Mouse (Mus musculus) gastrocnemius, adult 2 months (tissue): ENCODE data around the gene Cep41. TPM values are rescaled to one million over a fixed set of nuclear protein-coding genes. Genes with fewer than 3 reads are reported as not detected.

ENCODE experiments used
- DNase-seq: peaks from one replicate; pipeline ENCODE4 v3.0.0; 2022
- H3K27ac ChIP-seq: fragments of 200-600 bp; 2 replicates; pipeline ENCODE4 v1.8.1; 2022; ENCODE audit warnings: mild to moderate bottlenecking
- H3K4me3 ChIP-seq: fragments of 200-600 bp; 2 replicates; pipeline ENCODE4 v1.8.1; 2022; ENCODE audit warnings: mild to moderate bottlenecking, moderate library complexity
- CTCF ChIP-seq: fragments of 200-600 bp; IDR thresholded peaks from 2 replicates; pipeline ENCODE4 v1.8.1; 2022; ENCODE audit warnings: antibody characterized with exemption, mild to moderate bottlenecking, moderate library complexity
- intact Hi-C: fragments of 180-260 bp; cut with DNase I; formaldehyde crosslinking; loops from one replicate; pipeline ENCODE4 v1.15.1; 2025
- total RNA-seq, 2 experiments: library from RNA; stranded (reverse); gene quantifications; 2 replicates each; pipeline ENCODE4 v1.2.3; 2021

Cep41 gene
- total RNA-seq, 2 experiments from 2014 or later = 0.20 to 1.6 TPM

DNA sequence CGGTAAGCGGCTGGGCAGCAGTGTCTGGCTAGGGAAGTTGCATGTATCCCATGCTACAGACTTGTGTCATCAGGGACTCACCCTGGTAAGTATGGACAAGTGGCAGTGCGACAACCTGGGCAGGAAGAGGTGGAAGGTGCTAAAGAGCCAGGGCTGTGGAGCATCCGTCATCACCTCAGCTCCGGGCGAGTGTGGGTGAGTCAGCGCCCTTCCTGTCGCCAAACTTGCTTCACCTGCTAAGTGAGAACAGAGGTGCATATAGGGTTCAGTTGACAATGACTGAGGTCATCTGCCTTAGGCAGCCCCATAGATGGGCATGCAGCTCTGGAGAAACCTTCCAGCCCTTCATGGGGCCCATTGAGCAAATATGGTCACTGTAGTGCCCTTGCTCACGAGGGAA lies 68.8 kb downstream of the Cep41 start:
- H3K4me3 ChIP-seq = no peak overlapping the region
- intact Hi-C loops = no loop called here
- DNase-seq = no peak
- no peak for TF ChIP-seq CTCF
- no peak overlapping the region for H3K27ac ChIP-seq

DNA sequence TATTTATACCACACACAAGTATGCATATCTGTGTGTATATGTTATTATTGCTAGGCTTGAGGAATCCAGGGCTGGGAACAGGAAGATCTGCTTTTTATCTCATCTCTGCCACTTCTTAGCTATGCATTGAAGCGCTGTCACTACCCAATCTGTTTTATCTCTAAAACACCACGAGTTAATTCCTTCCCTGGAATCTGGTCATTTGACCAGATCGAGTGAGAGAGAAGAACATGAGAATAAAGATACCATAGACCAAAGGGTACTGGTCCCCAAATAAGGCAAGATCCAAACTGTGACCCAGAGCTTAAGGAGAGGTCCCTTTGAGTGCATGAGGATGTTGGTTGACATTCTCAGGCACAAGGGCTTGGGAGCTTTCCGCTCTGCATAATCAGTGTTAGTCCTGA lies 71.6 kb downstream of the Cep41 start:
- H3K4me3 ChIP-seq = no peak overlapping the region
- TF ChIP-seq CTCF = no peak
- intact Hi-C loops = no loop called here
- DNase-seq = no peak
- H3K27ac ChIP-seq = no peak overlapping the region

DNA sequence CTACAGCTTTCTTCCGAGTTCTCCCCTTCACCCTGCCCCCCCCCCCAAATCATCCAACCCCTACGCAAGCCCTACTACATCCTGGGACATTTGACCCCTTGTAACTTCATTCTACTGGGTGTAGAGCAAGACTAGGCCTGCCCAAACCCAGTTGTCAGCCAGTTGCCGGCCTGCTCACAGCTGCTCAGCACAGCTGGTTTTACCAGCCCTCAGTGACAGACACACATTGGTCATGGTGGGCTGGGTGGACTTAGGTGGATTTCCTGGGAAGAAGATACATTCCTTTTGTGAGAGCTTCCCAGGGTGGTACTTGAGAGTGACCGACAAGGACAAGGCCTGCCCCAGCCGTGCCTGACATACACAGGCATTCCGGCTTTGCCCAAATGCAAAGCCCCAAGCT lies 72.6 kb downstream of the Cep41 start:
- no peak for DNase-seq
- H3K4me3 ChIP-seq = no peak overlapping the region
- H3K27ac ChIP-seq = no peak overlapping the region
- intact Hi-C loops = no loop called here
- TF ChIP-seq CTCF = no peak

DNA sequence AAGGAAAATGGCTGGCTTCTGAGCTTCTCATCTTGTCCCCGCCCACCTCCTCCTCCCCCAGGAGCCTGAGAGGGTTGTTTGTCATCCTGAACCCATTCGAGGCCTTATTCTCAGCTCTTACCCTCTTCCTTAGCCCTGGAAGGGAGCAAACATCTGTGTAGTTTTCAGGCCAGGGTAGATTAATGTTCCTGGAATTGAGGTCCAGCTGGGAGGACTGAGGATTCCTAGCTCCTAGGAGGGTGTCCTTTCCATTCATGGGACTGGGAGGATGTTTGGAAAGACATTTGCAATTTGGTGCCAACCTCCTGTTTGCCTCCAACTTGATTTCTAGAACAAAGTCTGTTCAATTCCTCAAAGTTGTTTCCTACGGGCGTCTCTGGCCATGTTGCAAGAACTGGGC lies 73.0 kb downstream of the Cep41 start:
- Histone ChIP-seq H3K27ac (peak overlapping the region; percentile 1; the same call in 1 of the 2 replicates), H3K4me3 (no peak overlapping the region)
- intact Hi-C loops = no loop called here
- no peak for TF ChIP-seq CTCF
- peak; percentile 44 for DNase-seq

GRCm38 (mm10) chr6:30619606-30620005 lies 73.9 kb downstream of the Cep41 start:
- TF ChIP-seq CTCF = no peak
- Histone ChIP-seq H3K27ac (no peak overlapping the region), H3K4me3 (no peak overlapping the region)
- DNase-seq = no peak
- intact Hi-C loops = no loop called here

- Histone ChIP-seq H3K27ac (peak overlapping the region; percentile 48; the same call in 1 of the 2 replicates), H3K4me3 (no peak overlapping the region; the same call in 1 of the 2 replicates)
- DNase-seq = peak; percentile 49
- intact Hi-C loops = no loop called here
- no peak for TF ChIP-seq CTCF
Measured at GRCm38 (mm10) chr6:30618735-30619134, 74.8 kb downstream of the Cep41 start.

GRCm38 (mm10) chr6:30617959-30618590 lies 75.5 kb downstream of the Cep41 start:
- intact Hi-C loops = no loop called here
- peak overlapping the region; percentile 51 for H3K4me3 ChIP-seq
- no peak for TF ChIP-seq CTCF
- no peak for DNase-seq
- peak overlapping the region; percentile 48 for H3K27ac ChIP-seq

DNA sequence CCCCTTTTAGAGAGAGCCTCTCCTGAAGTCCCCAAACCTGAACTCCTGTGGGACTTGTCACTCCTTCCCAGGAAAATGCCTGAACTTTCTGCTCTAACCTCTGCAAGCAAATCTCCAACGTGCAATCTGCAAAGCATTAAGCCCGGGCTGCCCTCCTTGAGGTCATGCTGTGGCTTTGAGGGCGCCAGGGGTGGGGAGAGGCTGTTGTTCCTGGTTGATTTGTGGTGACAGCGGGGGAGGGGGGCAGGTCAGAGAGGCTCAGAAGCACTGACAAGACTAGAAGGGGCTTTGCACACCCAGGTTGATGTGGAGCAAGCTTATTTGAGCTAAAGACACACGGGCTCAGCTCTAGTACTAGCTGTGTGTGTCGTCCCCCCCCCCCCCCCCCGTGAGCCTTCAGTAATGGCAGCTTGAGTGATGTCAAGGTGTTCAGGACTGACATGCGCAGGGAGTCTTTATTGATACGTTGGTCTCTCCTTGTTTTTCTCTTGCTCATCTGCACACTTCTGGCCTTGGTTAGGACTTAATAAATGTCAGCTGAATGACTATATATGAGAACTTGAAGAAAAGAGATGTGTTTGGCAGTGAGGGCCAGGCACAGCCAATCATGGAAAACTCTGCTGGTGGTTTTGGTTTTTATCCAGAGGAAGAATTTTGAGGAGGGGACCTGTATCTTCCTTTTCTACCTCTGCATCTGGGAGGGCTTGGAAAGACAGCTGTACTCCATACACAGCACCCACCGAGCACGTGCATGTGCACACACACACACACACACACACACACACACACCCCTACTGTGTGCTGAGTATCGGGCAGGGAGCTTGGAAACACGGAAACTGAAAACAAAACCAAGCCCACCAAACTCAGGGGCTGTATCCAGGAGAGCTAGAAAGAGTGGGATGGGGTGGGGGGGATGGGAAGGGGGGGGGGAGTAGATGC lies 76.3 kb downstream of the Cep41 start:
- intact Hi-C loops = no loop called here
- H3K4me3 ChIP-seq = peak overlapping the region; percentile 51; the same call in 1 of the 2 replicates
- no peak overlapping the region for H3K27ac ChIP-seq
- no peak for TF ChIP-seq CTCF
- no peak for DNase-seq

DNA sequence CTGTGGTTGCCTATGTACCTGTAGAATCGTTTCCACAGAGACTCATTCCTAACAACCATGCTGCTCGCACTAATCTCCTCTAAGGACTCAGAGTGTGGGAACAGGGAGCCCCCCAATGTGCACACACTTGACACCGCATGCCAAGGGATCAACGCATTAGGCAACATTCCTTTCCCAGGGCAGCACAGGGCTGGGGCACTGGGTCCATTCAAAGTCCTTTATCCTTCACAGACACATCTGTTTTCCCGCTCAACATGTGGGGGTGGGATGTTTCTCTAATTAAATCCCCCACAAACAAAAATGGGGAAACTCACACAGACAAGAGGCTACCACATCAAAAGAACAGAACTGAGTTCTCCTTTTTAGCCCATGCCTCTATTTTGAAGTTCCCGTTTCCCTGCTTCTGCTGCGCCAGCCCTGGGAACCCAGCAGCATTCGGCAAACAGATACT lies 77.0 kb downstream of the Cep41 start:
- Histone ChIP-seq H3K4me3 (0 out of 2 replicates have a peak overlapping the region, but pooled peaks have one; percentile 13), H3K27ac (no peak overlapping the region)
- intact Hi-C loops = no loop called here
- TF ChIP-seq CTCF = no peak
- no peak for DNase-seq

DNA sequence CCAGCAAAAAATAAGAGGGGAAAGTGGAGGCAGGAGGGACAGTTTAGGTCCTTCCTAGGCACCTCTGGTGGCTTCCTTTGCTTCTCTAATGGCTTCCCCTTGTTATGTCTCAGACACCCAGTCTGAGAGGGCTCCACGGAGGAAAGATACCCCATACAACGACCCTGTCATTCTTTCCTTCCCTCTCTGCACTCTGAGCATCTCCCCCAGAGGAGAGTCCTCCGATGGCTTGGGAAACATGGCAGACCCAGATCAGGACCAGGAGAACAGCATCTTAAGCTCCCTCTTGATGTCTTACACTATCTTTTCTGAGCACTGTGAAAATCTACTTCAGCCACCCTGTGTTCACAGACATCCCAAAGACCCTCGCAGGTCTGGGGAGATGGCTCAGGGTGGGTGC lies 77.8 kb downstream of the Cep41 start:
- Histone ChIP-seq H3K4me3 (no peak overlapping the region), H3K27ac (no peak overlapping the region)
- TF ChIP-seq CTCF = no peak
- DNase-seq = no peak
- intact Hi-C loops = no loop called here

DNA sequence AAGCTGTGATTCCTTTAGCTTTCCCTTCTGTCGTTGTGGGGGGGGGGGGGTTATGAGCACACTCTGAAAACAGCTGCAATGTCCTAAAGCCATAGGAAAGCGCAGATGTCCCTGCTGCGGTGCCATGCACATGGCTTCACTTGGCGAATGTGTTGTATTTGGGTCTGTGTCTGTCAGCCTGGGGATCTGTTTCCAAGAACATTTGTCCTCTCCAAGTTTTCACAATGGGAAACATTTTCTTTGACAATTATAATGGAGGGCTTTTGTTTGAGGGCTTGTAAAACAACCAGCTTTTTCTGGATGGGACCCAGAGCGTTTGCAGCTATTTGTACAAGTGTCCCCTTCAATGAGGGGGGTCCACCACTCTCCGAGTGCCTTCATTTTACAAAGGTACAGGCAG lies 79.3 kb downstream of the Cep41 start:
- TF ChIP-seq CTCF = no peak
- no peak for DNase-seq
- no peak overlapping the region for H3K27ac ChIP-seq
- H3K4me3 ChIP-seq = no peak overlapping the region
- intact Hi-C loops = no loop called here

DNA sequence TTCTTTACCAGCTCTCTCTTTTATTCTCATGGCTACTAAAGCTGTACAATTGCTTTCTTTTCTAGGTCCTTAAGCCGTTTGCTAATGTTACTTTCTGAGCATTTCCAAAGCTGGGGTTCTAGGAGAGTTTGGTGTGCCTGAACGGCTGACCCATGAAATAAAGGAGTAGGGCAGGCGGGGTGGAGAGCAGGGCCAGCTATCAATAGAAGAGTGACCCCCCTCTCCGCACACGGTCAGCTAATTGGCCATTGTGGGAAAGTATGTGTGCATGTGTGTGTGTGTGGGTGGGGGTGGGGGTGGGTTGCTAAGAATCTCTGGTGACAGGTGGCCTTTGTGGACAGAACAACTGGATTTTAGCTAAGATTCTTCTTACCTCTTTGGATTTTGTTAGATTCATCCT lies 82.3 kb downstream of the Cep41 start:
- H3K4me3 ChIP-seq = no peak overlapping the region
- no peak for TF ChIP-seq CTCF
- DNase-seq = no peak
- no peak overlapping the region for H3K27ac ChIP-seq
- intact Hi-C loops = no loop called here

- H3K4me3 ChIP-seq = no peak within 1 kb of the TSS
- no peak for DNase-seq
- intact Hi-C loops = no loop called here
- TF ChIP-seq CTCF = no peak
- H3K27ac ChIP-seq = no peak within 1 kb of the TSS
Measured at GRCm38 (mm10) chr6:30610710-30611109, 82.8 kb downstream of the Cep41 start, which contains the start of gene Cpa5. Gene Cpa5, plus strand, starts transcription at chr6:30611010.
